In the genomic region with DNA sequence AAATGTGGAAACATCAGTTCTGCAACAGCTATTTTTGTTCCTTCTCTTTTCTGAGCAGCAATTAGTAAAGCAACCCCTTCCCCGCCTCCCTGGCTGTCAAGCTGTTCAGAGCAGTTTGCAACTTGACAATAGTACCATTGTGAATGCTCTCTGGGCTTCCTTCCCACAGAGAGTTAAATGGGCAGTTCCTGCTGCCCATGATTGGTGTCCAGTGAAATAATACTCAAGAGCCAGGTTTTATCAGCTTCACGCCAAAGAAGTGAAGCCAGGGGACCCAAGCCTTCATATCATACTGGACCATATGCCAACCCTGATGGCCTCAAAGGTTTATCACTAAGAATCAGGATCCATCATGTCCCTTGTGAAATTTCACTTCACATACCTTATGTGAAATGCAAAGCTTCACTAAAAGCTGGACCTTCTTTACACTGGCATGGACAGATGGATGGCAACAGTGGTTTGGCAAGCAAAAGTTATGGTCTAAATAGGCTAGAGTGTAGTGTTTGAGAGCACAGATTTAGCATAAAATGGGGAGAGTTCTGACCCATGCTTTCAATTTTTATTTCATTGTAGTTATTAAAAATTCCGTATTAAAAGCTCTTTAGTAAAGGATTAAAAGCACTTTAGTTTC, we compare ENCODE assay signal across 12 mouse cellular contexts. TPM values are rescaled to one million over a fixed set of nuclear protein-coding genes. Genes with fewer than 3 reads are reported as not detected.
A peak's percentile ranks its signal among the peaks of the same experiment; 100 is the strongest.
DNase-seq lines count a peak whose midpoint lies in the region; ATAC-seq lines count a peak whose summit lies in the region.
"Had no signal": no experiment of that assay in that cellular context is flagged by ENCODE, and none has a peak within 500 bp of the region (broad histone marks: within the 10 kb centered on the region; RNA-seq: fewer than 3 reads in every experiment).

No protein-coding gene starts in this region.

- WGBS in hindbrain, embryonic 12.5 days: 26% methylated on average over 3 of the region's 3 CpGs
- WGBS in liver, embryonic 16.5 days (ENCODE audit: insufficient replicate concordance): 44% methylated on average over 3 of the region's 3 CpGs

- no peak overlapping the region for H3K4me3 ChIP-seq in hindbrain, embryonic 12.5 days
- H3K4me3 ChIP-seq in liver, embryonic 16.5 days (ENCODE audit: low read depth, low read length): no peak overlapping the region
- H3K4me3 ChIP-seq: embryonic facial prominence, embryonic 15.5 days; limb, embryonic 12.5 days; megakaryocyte, embryonic 14.5 days had no signal

- H3K9me3 ChIP-seq in hindbrain, embryonic 12.5 days (replicated peaks): no peaks in the 10 kb centered on the region
- no peaks in the 10 kb centered on the region for H3K9me3 ChIP-seq in liver, embryonic 16.5 days (replicated peaks; ENCODE audit: control insufficient read depth, low read length)
- H3K9me3 ChIP-seq: embryonic facial prominence, embryonic 15.5 days; limb, embryonic 12.5 days; megakaryocyte, embryonic 14.5 days had no signal

- ATAC-seq in hindbrain, embryonic 12.5 days (ENCODE audit: low FRiP score): peak; percentile 54
- peak; percentile 82 for ATAC-seq in liver, embryonic 16.5 days (ENCODE audit: low read depth)
- ATAC-seq: intestine, embryonic 16.5 days had no signal

- no peaks in the 10 kb centered on the region for H3K36me3 ChIP-seq in hindbrain, embryonic 12.5 days
- no peaks in the 10 kb centered on the region for H3K36me3 ChIP-seq in liver, embryonic 16.5 days (ENCODE audit: control insufficient read depth, insufficient read depth)
- H3K36me3 ChIP-seq: embryonic facial prominence, embryonic 15.5 days; limb, embryonic 12.5 days had no signal

- H3K4me2 ChIP-seq in hindbrain, embryonic 12.5 days (replicated peaks): no peak overlapping the region
- H3K4me2 ChIP-seq in liver, embryonic 16.5 days (ENCODE audit: low read depth, low read length): peak overlapping the region; percentile 31; the same call in 1 of the 2 replicates
- H3K4me2 ChIP-seq: embryonic facial prominence, embryonic 15.5 days; limb, embryonic 12.5 days had no signal

- peak; percentile 64 for DNase-seq in Muller cell, postnatal 12 days (ENCODE audit: inconsistent ontology term)
- peak; percentile 17 for DNase-seq in c-Kit-negative CD71-positive TER-119-positive erythroid progenitor cells, embryonic 14.5 days (ENCODE audit: low read depth, low spot score)
- DNase-seq in thymus, postnatal 4 days: no peak
- no peak for DNase-seq in cerebellum, adult 11 months
- DNase-seq in right cerebral cortex, adult 18-20 months: no peak
- DNase-seq: adrenal gland, postnatal 36 days had no signal

- peaks cover 5% of the 10 kb centered on the region for H3K4me1 ChIP-seq in hindbrain, embryonic 12.5 days
- H3K4me1 ChIP-seq in liver, embryonic 16.5 days (ENCODE audit: control insufficient read depth, low read depth, low read length): peaks cover 8% of the 10 kb centered on the region
- H3K4me1 ChIP-seq: embryonic facial prominence, embryonic 15.5 days; limb, embryonic 12.5 days had no signal

- H3K27ac ChIP-seq in hindbrain, embryonic 12.5 days: no peak overlapping the region
- no peak overlapping the region for H3K27ac ChIP-seq in liver, embryonic 16.5 days (ENCODE audit: low read length)
- H3K27ac ChIP-seq: embryonic facial prominence, embryonic 15.5 days; limb, embryonic 12.5 days had no signal

- H3K9ac ChIP-seq in hindbrain, embryonic 12.5 days: no peak overlapping the region
- H3K9ac ChIP-seq in liver, embryonic 16.5 days (ENCODE audit: low read depth, low read length): no peak overlapping the region
- H3K9ac ChIP-seq: embryonic facial prominence, embryonic 15.5 days; limb, embryonic 12.5 days had no signal

- 0 out of 2 replicates have a peak, but pooled peaks cover 3% of the 10 kb centered on the region for H3K27me3 ChIP-seq in hindbrain, embryonic 12.5 days
- H3K27me3 ChIP-seq in liver, embryonic 16.5 days (ENCODE audit: control insufficient read depth, insufficient read depth, low read depth, low read length): no peaks in the 10 kb centered on the region
- H3K27me3 ChIP-seq: embryonic facial prominence, embryonic 15.5 days; limb, embryonic 12.5 days; megakaryocyte, embryonic 14.5 days had no signal

RNA-seq across cellular contexts. Expression of a gene that starts 23.5 kb away (rescaled TPM):
- polyA plus RNA-seq in hindbrain, embryonic 12.5 days (2016; fragmentation: Nextera tagmentation; extraction: Ambion mirVana): 1.8 and 2.6 TPM in 2 replicates
- not detected in 2 replicates for polyA plus RNA-seq in liver, embryonic 16.5 days (2015; fragmentation: Nextera tagmentation; extraction: Ambion mirVana)
- polyA plus RNA-seq: limb, embryonic 12.5 days had no signal

RNA-seq across cellular contexts. Expression of a gene that starts 57.7 kb away (rescaled TPM):
- not detected in 2 replicates for polyA plus RNA-seq in hindbrain, embryonic 12.5 days (2016; fragmentation: Nextera tagmentation; extraction: Ambion mirVana)
- polyA plus RNA-seq in liver, embryonic 16.5 days (2015; fragmentation: Nextera tagmentation; extraction: Ambion mirVana): not detected in 2 replicates
- polyA plus RNA-seq: embryonic facial prominence, embryonic 15.5 days; intestine, embryonic 16.5 days; limb, embryonic 12.5 days had no signal

Comparison
In these comparisons a context has a peak if more than half of its experiments do, and no peak if none do; other contexts are left out.
1. DNase-seq: peak in Muller cell, postnatal 12 days (single experiment) and c-Kit-negative CD71-positive TER-119-positive erythroid progenitor cells, embryonic 14.5 days (single experiment); none in thymus, postnatal 4 days (single experiment), cerebellum, adult 11 months (single experiment) and right cerebral cortex, adult 18-20 months (single experiment).